Mouse (Mus musculus) large intestine, adult 2 months (tissue): ENCODE measurements around the gene Olfr316. TPM values are rescaled to one million over a fixed set of nuclear protein-coding genes. Genes with fewer than 3 reads are reported as not detected.

Experiments used
- DNase-seq: peaks from one replicate; pipeline ENCODE4 v3.0.0-alpha.2; 2012; ENCODE audit warnings: low read depth, low spot score
- WGBS: fragments of 180-500 bp; shearing (Covaris S2); methylation state at CpG from one replicate; pipeline ENCODE4 v1.1.7; 2018; 5-methylcytosine and 5-hydroxymethylcytosine counted together
- polyA plus RNA-seq: library from polyadenylated mRNA; depleted of rRNA; stranded (reverse); fragments of >200 nt; gene quantifications from 2 replicates; pipeline ENCODE4 v1.2.3, GENCODE M21; 2012; rRNA removed

Gene Olfr316
- polyA plus RNA-seq, 1 experiment: not detected

DNA sequence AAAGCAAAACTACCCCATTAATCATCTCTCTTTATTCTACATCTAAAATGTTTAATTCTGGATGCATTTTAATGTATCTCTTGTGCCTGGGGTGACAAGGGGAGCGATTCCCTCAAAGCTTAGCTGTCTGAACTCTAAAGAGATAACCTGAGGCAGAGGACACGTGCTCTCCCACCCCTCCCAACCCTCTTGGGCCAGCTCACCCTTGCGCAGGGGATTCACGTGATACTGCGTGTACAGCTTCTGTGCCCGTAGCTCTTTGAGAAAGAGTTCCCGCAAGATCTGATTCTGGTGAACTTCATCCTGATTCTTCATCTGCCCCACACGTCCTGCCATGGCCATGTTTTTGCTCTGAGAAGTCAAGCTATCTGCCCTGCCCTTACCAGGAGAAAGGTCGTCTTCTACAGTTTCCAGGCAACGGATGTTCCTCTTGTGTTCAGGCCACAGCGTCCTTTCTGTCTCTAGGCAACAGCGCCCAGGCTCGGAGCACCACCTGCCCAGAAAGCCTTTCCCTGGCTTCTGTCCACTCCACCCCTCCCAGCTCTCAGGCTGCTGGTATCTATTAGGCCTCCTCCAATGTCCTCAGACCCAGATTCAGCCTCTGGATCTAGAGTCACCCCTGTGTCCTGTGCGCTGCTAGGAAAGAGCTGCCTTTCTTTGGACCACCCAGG is 49.2 kb downstream of the Olfr316 start, which contains the start of gene Fam183b:
Gene Fam183b (minus strand): TSS at position 403 of the 671 bp plus-strand sequence.
- 17% methylated on average over 14 of the region's 14 CpGs for WGBS
- peak; percentile 8 for DNase-seq

DNA sequence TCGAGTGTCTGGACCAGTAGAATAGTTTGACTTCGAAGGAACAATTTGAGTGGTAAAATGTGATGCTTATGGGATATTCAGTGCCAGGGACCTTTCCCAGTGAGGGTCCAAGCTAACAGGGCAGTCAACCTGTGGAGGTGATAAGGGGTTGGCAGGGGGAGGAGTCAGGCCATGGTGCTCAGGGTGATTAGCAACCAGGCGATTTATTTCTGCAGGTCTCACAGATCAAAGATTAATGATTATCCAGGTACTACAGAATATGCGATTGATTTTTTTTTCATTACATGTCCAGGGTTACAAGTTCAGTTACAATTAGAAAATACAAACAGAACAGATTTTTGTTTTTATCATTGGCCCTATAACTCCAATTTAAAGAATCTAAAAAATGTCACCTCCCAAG is 51.3 kb downstream of the Olfr316 start:
- no peak for DNase-seq
- 18% methylated on average over 4 of the region's 4 CpGs for WGBS

DNA sequence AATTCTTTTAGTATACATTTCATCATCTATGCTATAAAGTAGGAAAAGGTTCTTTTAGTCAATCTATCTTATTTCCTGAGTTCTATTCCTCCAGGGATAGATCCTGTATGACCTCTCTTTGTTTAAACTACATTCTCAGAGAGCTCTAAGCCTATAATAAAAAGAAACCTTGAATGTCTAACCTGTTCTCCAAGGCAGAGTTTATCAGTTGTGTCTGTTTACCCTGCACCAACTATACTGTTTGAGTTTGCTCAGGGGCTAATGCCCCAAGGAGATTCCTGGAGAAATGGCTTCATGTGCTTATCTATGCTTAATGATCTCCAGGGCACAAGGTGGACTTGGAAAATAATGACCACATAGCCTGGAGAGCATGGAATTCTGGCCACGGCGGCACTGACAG is 51.9 kb downstream of the Olfr316 start:
- 21% methylated on average over 2 of the region's 2 CpGs for WGBS
- DNase-seq: no peak

Other genes with a start within 250 kb of the Olfr316 start
- gene Olfr330, start 217.9 kb upstream of the Olfr316 start, polyA plus RNA-seq: not detected in 2 replicates
- not detected in 2 replicates for gene Olfr329-ps, start 206.3 kb upstream of the Olfr316 start, polyA plus RNA-seq
- not detected in 2 replicates for gene Olfr328, start 197.1 kb upstream of the Olfr316 start, polyA plus RNA-seq
- gene Olfr224, start 182.2 kb upstream of the Olfr316 start, polyA plus RNA-seq: not detected in 2 replicates
- gene Olfr325, start 175.0 kb upstream of the Olfr316 start, polyA plus RNA-seq: not detected in 2 replicates
- gene Olfr324, start 157.6 kb upstream of the Olfr316 start, polyA plus RNA-seq: not detected in 2 replicates
- 166 and 238 TPM in 2 replicates for gene 2210407C18Rik, start 136.7 kb upstream of the Olfr316 start, polyA plus RNA-seq
- 0.43 TPM in 1 of 2 replicates, not detected in the other for gene Olfr323, start 122.2 kb upstream of the Olfr316 start, polyA plus RNA-seq
- gene Trim58, start 112.3 kb upstream of the Olfr316 start, polyA plus RNA-seq: 0.09 and 0.10 TPM in 2 replicates
- gene Olfr322, start 94.0 kb upstream of the Olfr316 start, polyA plus RNA-seq: not detected in 2 replicates
- gene Olfr320, start 71.6 kb upstream of the Olfr316 start, polyA plus RNA-seq: not detected in 2 replicates
- gene Olfr319, start 53.6 kb upstream of the Olfr316 start, polyA plus RNA-seq: not detected in 2 replicates
- gene Olfr318, start 28.7 kb upstream of the Olfr316 start, polyA plus RNA-seq: not detected in 2 replicates
- gene Olfr317, start 13.5 kb upstream of the Olfr316 start, polyA plus RNA-seq: not detected in 2 replicates
- not detected in 2 replicates for gene Olfr315, start 20.5 kb downstream of the Olfr316 start, polyA plus RNA-seq
- not detected in 2 replicates for gene Olfr314, start 30.2 kb downstream of the Olfr316 start, polyA plus RNA-seq
- gene Fam183b, start 49.2 kb downstream of the Olfr316 start, polyA plus RNA-seq: 1.3 and 3.1 TPM in 2 replicates
- not detected in 2 replicates for gene Olfr313, start 62.3 kb downstream of the Olfr316 start, polyA plus RNA-seq
- not detected in 2 replicates for gene Olfr312, start 76.5 kb downstream of the Olfr316 start, polyA plus RNA-seq
- not detected in 2 replicates for gene Olfr311, start 86.5 kb downstream of the Olfr316 start, polyA plus RNA-seq
- 2.1 and 2.8 TPM in 2 replicates for gene Gm12258, start 94.4 kb downstream of the Olfr316 start, polyA plus RNA-seq
- 1.3 and 2.8 TPM in 2 replicates for gene 2810021J22Rik, start 114.5 kb downstream of the Olfr316 start, polyA plus RNA-seq
- gene Zfp39, start 151.5 kb downstream of the Olfr316 start, polyA plus RNA-seq: 0.38 and 0.89 TPM in 2 replicates
- gene Btnl10, start 165.2 kb downstream of the Olfr316 start, polyA plus RNA-seq: not detected in 2 replicates
- gene Rnf187, start 186.2 kb downstream of the Olfr316 start, polyA plus RNA-seq: 122 and 137 TPM in 2 replicates
- 2.3 and 3.7 TPM in 2 replicates for gene Hist3h2ba, start 196.2 kb downstream of the Olfr316 start, polyA plus RNA-seq
- 11.6 and 13.1 TPM in 2 replicates for gene Hist3h2a, start 202.0 kb downstream of the Olfr316 start, polyA plus RNA-seq
- 0.15 and 0.22 TPM in 2 replicates for gene Trim17, start 202.0 kb downstream of the Olfr316 start, polyA plus RNA-seq
- 15.4 and 21.9 TPM in 2 replicates for gene Trim11, start 225.4 kb downstream of the Olfr316 start, polyA plus RNA-seq